Mouse (Mus musculus): ENCODE results near the gene Dut.
"Not testable (repeated sequence)": the region's sequence is repeated elsewhere in the genome, so short reads cannot be mapped to it uniquely, and the experiment has no call there.

The Dut gene

GRCm38 (mm10) chr2:125252275-125252674 lies 5.3 kb downstream of the Dut start:
- in situ Hi-C loops (cut with MboI; ENCODE audit: low sequenced_read_pairs): no loop called here

- in situ Hi-C loops (cut with MboI; ENCODE audit: low sequenced_read_pairs): no loop called here
Measured at GRCm38 (mm10) chr2:125253699-125254098, 6.7 kb downstream of the Dut start.

- in situ Hi-C loops (cut with MboI; ENCODE audit: low sequenced_read_pairs): no loop called here
Measured at GRCm38 (mm10) chr2:125254630-125255029, 7.6 kb downstream of the Dut start.

GRCm38 (mm10) chr2:125255886-125256285 lies 8.9 kb downstream of the Dut start:
- in situ Hi-C loops (cut with MboI; ENCODE audit: low sequenced_read_pairs): no loop called here

- in situ Hi-C loops (cut with MboI; ENCODE audit: low sequenced_read_pairs): no loop called here
Measured at GRCm38 (mm10) chr2:125259230-125260120, 12.5 kb downstream of the Dut start.

- in situ Hi-C loops (cut with MboI; ENCODE audit: low sequenced_read_pairs): no loop called here
Measured at GRCm38 (mm10) chr2:125260326-125260725, 13.3 kb downstream of the Dut start.

GRCm38 (mm10) chr2:125263056-125263455 lies 16.1 kb downstream of the Dut start:
- in situ Hi-C loops (cut with MboI; ENCODE audit: low sequenced_read_pairs): no loop called here

- in situ Hi-C loops (cut with MboI; ENCODE audit: low sequenced_read_pairs): no loop called here
Measured at GRCm38 (mm10) chr2:125263753-125264152, 16.8 kb downstream of the Dut start.

- in situ Hi-C loops (cut with MboI; ENCODE audit: low sequenced_read_pairs): no loop called here
Measured at GRCm38 (mm10) chr2:125268876-125269275, 21.9 kb downstream of the Dut start.

- in situ Hi-C loops (cut with MboI; ENCODE audit: low sequenced_read_pairs): no loop called here
Measured at GRCm38 (mm10) chr2:125275617-125276016, 28.6 kb downstream of the Dut start.

GRCm38 (mm10) chr2:125276692-125277091 lies 29.7 kb downstream of the Dut start:
- in situ Hi-C loops (cut with MboI; ENCODE audit: low sequenced_read_pairs): no loop called here

- in situ Hi-C loops (cut with MboI; ENCODE audit: low sequenced_read_pairs): no loop called here
Measured at GRCm38 (mm10) chr2:125278474-125278873, 31.5 kb downstream of the Dut start.

GRCm38 (mm10) chr2:125279995-125280394 lies 33.0 kb downstream of the Dut start:
- in situ Hi-C loops (cut with MboI; ENCODE audit: low sequenced_read_pairs): not testable (repeated sequence)

- in situ Hi-C loops (cut with MboI; ENCODE audit: low sequenced_read_pairs): no loop called here
Measured at GRCm38 (mm10) chr2:125282334-125283206, 35.6 kb downstream of the Dut start.

- in situ Hi-C loops (cut with MboI; ENCODE audit: low sequenced_read_pairs): no loop called here
Measured at GRCm38 (mm10) chr2:125285777-125286176, 38.8 kb downstream of the Dut start.

GRCm38 (mm10) chr2:125290197-125290965 lies 43.4 kb downstream of the Dut start:
- in situ Hi-C loops (cut with MboI; ENCODE audit: low sequenced_read_pairs): no loop called here

- in situ Hi-C loops (cut with MboI; ENCODE audit: low sequenced_read_pairs): no loop called here
Measured at GRCm38 (mm10) chr2:125291101-125291500, 44.1 kb downstream of the Dut start.

GRCm38 (mm10) chr2:125292616-125293015 lies 45.6 kb downstream of the Dut start:
- in situ Hi-C loops (cut with MboI; ENCODE audit: low sequenced_read_pairs): no loop called here

- in situ Hi-C loops (cut with MboI; ENCODE audit: low sequenced_read_pairs): no loop called here
Measured at GRCm38 (mm10) chr2:125293969-125294491, 47.0 kb downstream of the Dut start.

GRCm38 (mm10) chr2:125295526-125295925 lies 48.5 kb downstream of the Dut start:
- in situ Hi-C loops (cut with MboI; ENCODE audit: low sequenced_read_pairs): no loop called here

GRCm38 (mm10) chr2:125298841-125299240 lies 51.9 kb downstream of the Dut start:
- in situ Hi-C loops (cut with MboI; ENCODE audit: low sequenced_read_pairs): no loop called here
